Mouse (Mus musculus) heart, postnatal 25 days (tissue): ENCODE measurements at regions not wholly inside any gene's neighbourhood (a gene's known extent, or its start where the extent isn't known, plus 50 kb on each side); places are given as distances from the start of the nearest gene placed in this dataset.
"Not testable (repeated sequence)": the region's sequence is repeated elsewhere in the genome, so short reads cannot be mapped to it uniquely, and the experiment has no call there.

Source experiments
- DNase-seq: peaks from one replicate; pipeline ENCODE4 v3.0.0; 2022; ENCODE audit warnings: low spot score
- intact Hi-C: fragments of 180-260 bp; cut with DNase I; formaldehyde crosslinking; loops from one replicate; pipeline ENCODE4 v1.15.1; 2025

- no peak for DNase-seq
- intact Hi-C loops: no loop called here
Observed at GRCm38 (mm10) chr9:78769168-78769567, 153.8 kb downstream of the Cd109 start.

- no peak for DNase-seq
- intact Hi-C loops: no loop called here
Observed at GRCm38 (mm10) chr9:78773936-78774335, 158.6 kb downstream of the Cd109 start.

- DNase-seq: no peak
- intact Hi-C loops: loop anchor here (1.0 kb wide), 1 partner anchor 947 kb away; no protein-coding TSS in a partner anchor
Observed at GRCm38 (mm10) chr9:78775462-78775861, 160.1 kb downstream of the Cd109 start.

GRCm38 (mm10) chr9:78780595-78780994 lies 165.2 kb downstream of the Cd109 start:
- intact Hi-C loops: loop anchor here (10.0 kb wide), 1 partner anchor 324 kb away; no protein-coding TSS in a partner anchor
- DNase-seq: no peak

- no peak for DNase-seq
Observed at GRCm38 (mm10) chr9:78782297-78782696, 167.0 kb downstream of the Cd109 start.

GRCm38 (mm10) chr9:78782860-78783259 lies 167.5 kb downstream of the Cd109 start:
- intact Hi-C loops: loop anchor here (10.0 kb wide), 1 partner anchor 322 kb away; no protein-coding TSS in a partner anchor
- no peak for DNase-seq

More at GRCm38 (mm10) chr9:78782297-78782696, 167.0 kb downstream of the Cd109 start:
- intact Hi-C loops: loop anchor here (10.0 kb wide), 1 partner anchor 323 kb away; no protein-coding TSS in a partner anchor

GRCm38 (mm10) chr9:78787866-78788265 lies 172.5 kb downstream of the Cd109 start:
- DNase-seq: no peak
- intact Hi-C loops: loop anchor here (5.0 to 10.0 kb wide), 2 partner anchors 317 to 934 kb away; no protein-coding TSS in a partner anchor

- intact Hi-C loops: loop anchor here (5.0 to 10.0 kb wide), 2 partner anchors 315 to 933 kb away; no protein-coding TSS in a partner anchor
- no peak for DNase-seq
Observed at GRCm38 (mm10) chr9:78789703-78790102, 174.4 kb downstream of the Cd109 start.

- intact Hi-C loops: no loop called here
- DNase-seq: no peak
Observed at GRCm38 (mm10) chr9:78790155-78790554, 174.8 kb downstream of the Cd109 start.

GRCm38 (mm10) chr9:78795801-78796200 lies 180.5 kb downstream of the Cd109 start:
- intact Hi-C loops: no loop called here
- no peak for DNase-seq

- intact Hi-C loops: no loop called here
- no peak for DNase-seq
Observed at GRCm38 (mm10) chr9:78817221-78817620, 201.9 kb downstream of the Cd109 start.

GRCm38 (mm10) chr9:78821554-78822212 lies 206.3 kb downstream of the Cd109 start:
- intact Hi-C loops, DNase-seq: not testable (repeated sequence)

GRCm38 (mm10) chr9:78844969-78845683 lies 229.8 kb downstream of the Cd109 start:
- no peak for DNase-seq
- intact Hi-C loops: no loop called here

- no peak for DNase-seq
- intact Hi-C loops: no loop called here
Observed at GRCm38 (mm10) chr9:78846110-78846509, 230.8 kb downstream of the Cd109 start.

GRCm38 (mm10) chr9:78847890-78848563 lies 232.7 kb downstream of the Cd109 start:
- no peak for DNase-seq
- intact Hi-C loops: no loop called here

GRCm38 (mm10) chr9:78848564-78848893 lies 233.2 kb downstream of the Cd109 start:
- DNase-seq, intact Hi-C loops: not testable (repeated sequence)

GRCm38 (mm10) chr9:78856981-78857380 lies 241.6 kb downstream of the Cd109 start:
- intact Hi-C loops: no loop called here
- no peak for DNase-seq

- intact Hi-C loops: no loop called here
- no peak for DNase-seq
Observed at GRCm38 (mm10) chr9:78859956-78860355, 244.6 kb downstream of the Cd109 start.

GRCm38 (mm10) chr9:78872561-78872960 lies 257.2 kb downstream of the Cd109 start:
- no peak for DNase-seq
- intact Hi-C loops: no loop called here

- intact Hi-C loops: no loop called here
- no peak for DNase-seq
Observed at GRCm38 (mm10) chr9:78879955-78880642, 264.8 kb downstream of the Cd109 start.
